Mouse (Mus musculus) T-helper 17 cell (primary cell): ENCODE results near the gene Sat2.
"Not testable (repeated sequence)": the region's sequence is repeated elsewhere in the genome, so short reads cannot be mapped to it uniquely, and the experiment has no call there.

ENCODE experiments used
- in situ Hi-C, 2 experiments: fragments of 300-600 bp; cut with MboI, MseI; formaldehyde crosslinking; loops; 1 replicate in 1 of 2; 2 replicates in 1 of 2; pipeline ENCODE4 v1.15.1; 2025; ENCODE audit warnings: high pct_unique_total_duplicates in 2 of 2

Sat2 gene

GRCm38 (mm10) chr11:69600098-69600497 lies 21.7 kb upstream of the Sat2 start:
- in situ Hi-C loops = loop anchor here in 1 of 2 experiments (10.0 kb wide), 1 partner anchor 905 kb away; the partner anchor contains the start of gene Tm4sf5

DNA sequence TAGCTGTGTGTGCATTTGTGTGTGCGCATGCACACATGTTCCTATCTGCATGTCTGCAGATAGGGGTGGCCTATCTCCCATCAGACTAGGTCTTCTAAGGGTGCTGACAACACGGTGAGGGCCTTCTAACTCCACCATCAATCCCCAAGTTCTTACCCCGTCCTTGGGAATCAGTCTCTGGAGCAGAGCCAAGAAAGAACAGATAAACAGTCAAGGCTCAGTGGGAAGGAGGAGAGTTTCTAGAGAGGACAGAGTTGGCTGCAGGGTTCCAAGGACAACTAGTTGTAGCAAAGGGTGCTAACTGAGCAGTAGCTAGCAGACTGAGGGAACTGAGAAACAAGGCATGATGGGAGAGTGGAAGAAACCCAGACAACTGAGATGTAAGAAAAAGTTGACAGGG lies 20.1 kb upstream of the Sat2 start:
- in situ Hi-C loops = loop anchor here in 1 of 2 experiments (10.0 kb wide), 1 partner anchor 903 kb away; the partner anchor contains the start of gene Tm4sf5

DNA sequence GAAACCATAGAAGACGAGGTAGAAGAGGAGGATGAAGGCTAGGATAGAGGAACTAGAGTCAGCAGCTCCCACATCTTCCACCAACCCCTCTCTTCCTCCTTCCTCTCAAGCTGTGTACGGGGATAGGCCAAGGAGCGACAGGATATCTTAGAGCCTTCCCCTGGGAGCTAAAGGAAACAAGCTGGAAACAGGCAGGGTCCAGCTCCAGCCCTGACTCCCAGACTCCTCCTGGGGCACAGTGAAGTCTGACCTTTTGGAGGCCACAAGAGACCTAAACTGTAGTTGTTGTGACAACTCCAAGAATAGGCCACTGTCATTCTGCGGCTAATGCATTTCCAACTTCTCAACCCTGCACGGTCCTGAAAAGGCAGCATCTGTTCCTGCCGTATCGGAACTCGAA lies 18.3 kb upstream of the Sat2 start:
- in situ Hi-C loops = loop anchor here in 1 of 2 experiments (10.0 kb wide), 1 partner anchor 901 kb away; the partner anchor contains the start of gene Tm4sf5

GRCm38 (mm10) chr11:69604347-69604746 lies 17.5 kb upstream of the Sat2 start:
- in situ Hi-C loops = loop anchor here in 1 of 2 experiments (10.0 kb wide), 1 partner anchor 900 kb away; the partner anchor contains the start of gene Tm4sf5

- in situ Hi-C loops = loop anchor here in 1 of 2 experiments (10.0 kb wide), 1 partner anchor 900 kb away; the partner anchor contains the start of gene Tm4sf5
Measured at GRCm38 (mm10) chr11:69604795-69605664, 16.8 kb upstream of the Sat2 start.

DNA sequence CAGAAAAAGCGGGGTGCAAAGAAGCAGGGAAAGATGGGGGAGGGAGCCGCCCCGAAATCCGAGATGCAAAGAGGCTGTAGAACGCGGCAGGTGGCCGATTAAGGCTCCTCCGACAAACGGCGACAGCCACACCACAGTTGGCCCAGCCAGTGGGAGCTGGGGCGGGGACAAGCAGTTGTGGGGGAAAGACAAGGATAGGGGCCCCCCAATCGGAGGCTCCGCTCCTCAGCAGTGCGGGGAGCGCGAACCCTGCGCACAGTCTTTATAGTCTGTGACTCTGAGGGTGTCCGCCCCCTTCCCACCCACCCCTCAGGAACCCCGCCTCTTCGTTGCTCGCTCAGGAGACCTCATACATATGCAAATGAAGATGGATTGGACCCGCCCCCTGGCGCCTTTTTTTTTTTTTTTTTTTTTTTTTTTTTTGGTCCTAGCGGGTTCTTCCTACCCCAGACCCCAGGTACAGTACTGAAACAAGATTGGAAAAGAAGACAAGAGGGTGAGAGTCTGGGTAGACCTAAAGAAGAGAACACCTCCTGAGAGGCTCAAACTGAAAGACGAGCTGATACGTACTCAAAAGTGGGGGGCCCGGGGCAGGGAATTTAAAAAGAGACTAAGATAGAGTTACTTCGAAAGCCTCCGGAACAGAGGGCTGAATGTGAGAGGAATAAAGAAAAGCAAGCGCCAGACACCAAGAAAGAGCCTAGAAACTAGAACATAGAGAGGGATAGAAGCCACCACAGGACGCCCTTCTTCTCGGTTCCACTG lies 15.9 kb upstream of the Sat2 start, which contains the start of gene Atp1b2:
Gene Atp1b2, minus strand, starts transcription at position 217 of the 765 bp plus-strand sequence.
- in situ Hi-C loops = loop anchor here in 1 of 2 experiments (10.0 kb wide), 1 partner anchor 899 kb away; the partner anchor contains the start of gene Tm4sf5

GRCm38 (mm10) chr11:69606491-69606795 lies 15.4 kb upstream of the Sat2 start:
- in situ Hi-C loops = loop anchor here in 1 of 2 experiments (10.0 kb wide), 1 partner anchor 898 kb away; the partner anchor contains the start of gene Tm4sf5

DNA sequence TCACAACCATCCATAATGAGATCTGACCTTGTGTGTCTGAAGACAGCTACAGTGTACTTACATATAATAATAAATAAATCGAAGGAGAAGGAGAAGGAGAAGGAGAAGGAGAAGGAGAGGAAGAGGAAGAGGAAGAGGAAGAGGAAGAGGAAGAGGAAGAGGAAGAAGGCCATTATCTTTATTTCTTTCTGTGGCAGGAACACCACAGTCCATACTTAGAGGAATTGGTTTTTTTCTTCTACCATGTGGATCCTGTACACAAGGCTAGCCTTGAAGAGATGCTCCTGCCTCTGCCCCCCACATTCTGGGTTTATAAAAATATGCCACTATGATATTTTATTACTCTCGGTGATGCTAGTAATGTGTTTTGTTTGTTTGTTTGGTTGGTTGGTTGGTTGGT lies 15.0 kb upstream of the Sat2 start:
- in situ Hi-C loops = loop anchor here in 1 of 2 experiments (10.0 kb wide), 1 partner anchor 898 kb away; the partner anchor contains the start of gene Tm4sf5

DNA sequence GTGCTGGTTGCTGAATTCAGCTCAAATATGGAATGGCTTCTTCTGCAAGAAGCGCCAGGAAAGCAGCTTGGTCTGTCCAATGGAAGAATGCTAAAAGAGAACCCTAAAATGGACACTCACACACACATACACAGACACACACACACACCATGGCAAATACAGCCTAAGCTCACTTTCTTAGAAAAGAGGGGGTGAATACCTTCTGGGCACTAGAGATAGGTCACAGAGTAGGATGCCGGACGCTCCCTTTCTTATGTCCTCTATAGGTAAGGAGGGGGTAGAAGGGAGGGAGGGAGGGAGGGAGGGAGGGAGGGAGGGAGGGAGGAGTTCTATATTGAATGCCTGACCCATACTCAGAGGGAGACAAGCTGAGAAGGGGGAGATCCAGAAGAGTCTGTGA lies 13.3 kb upstream of the Sat2 start:
- in situ Hi-C loops = loop anchor here in 1 of 2 experiments (10.0 kb wide), 1 partner anchor 896 kb away; the partner anchor contains the start of gene Tm4sf5

- in situ Hi-C loops = loop anchor here in 1 of 2 experiments (10.0 kb wide), 1 partner anchor 895 kb away; the partner anchor contains the start of gene Tm4sf5
Measured at GRCm38 (mm10) chr11:69609416-69609815, 12.4 kb upstream of the Sat2 start.

GRCm38 (mm10) chr11:69610899-69611298 lies 10.9 kb upstream of the Sat2 start:
- in situ Hi-C loops = no loop called here

GRCm38 (mm10) chr11:69613553-69614256 lies 8.1 kb upstream of the Sat2 start:
- in situ Hi-C loops = no loop called here

GRCm38 (mm10) chr11:69614257-69614588 lies 7.6 kb upstream of the Sat2 start:
- in situ Hi-C loops = not testable (repeated sequence)

- in situ Hi-C loops = no loop called here
Measured at GRCm38 (mm10) chr11:69616781-69617180, 5.0 kb upstream of the Sat2 start.

DNA sequence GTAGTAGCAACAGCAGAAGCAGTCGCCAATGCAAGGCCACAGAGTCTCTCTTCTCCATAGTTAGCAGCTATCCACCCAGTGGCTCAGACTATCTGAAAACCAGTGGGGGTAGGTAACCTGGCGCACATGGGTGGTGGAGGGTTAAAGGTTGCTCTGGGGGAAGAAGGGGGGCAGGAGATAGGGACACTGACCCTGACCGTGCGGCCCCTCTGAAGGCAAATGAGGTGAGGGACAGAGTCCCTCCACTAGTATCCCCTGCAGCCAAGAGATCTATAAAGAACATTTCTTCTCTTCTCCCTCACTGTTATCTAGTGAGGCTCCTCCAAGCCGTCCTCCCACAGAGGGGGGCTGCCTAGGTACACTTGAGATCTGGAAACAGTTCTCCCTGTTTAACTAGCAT lies 4.0 kb upstream of the Sat2 start, which contains the start of gene Shbg:
Gene Shbg, minus strand, starts transcription at position 101 of the 400 bp plus-strand sequence.
- in situ Hi-C loops = no loop called here

DNA sequence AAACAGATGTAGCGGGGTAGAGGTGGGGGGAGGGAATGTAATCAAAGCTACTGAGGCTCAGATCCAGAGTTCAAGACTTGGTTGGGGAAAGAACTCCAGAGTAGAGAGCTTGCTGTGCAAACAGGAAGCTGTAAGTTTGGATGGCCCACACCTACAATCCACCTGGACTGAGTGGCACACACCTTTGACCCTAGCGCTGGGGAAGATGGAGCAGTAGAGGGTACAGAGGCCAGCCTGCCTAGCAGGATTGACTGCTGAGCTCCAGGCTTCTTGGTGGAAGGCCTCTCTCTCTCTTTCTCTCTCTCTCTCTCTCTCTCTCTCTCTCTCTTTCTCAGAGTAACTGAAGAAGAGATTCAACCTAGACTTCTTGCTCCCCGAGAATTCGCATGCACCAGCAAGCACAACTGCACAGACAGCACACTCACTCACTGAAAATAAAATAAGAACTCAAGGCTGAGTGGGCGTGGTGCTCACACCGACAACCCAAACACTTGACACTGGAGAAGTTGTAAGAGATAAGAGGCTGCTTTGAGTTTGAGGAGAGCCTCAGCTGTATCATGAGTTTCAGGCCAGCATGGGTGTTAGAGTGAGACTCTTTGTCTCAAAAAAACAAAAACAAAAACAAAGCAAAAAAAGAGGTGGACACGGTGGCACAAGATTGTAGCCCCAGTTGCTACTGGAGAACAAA lies 1.3 kb upstream of the Sat2 start:
- in situ Hi-C loops = no loop called here

DNA sequence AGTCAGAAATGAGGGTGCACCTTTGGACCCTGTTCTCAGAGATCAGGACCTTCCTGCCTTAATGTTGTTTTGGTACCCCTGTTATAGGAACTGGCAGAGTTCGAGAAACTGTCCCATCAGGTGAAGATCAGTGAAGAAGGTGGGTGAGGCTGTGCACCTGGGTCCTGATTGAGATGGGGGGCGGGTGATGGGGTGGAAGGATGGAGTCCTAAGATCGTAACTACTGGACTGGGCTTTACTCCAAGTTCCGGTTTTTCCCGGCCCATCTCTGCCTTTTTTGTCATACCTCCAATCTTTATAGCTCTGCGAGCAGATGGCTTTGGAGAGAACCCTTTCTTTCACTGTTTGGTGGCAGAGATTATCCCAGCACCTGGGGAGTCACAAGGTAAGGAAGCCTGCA lies 582 bp downstream of the Sat2 start:
- in situ Hi-C loops = no loop called here

- in situ Hi-C loops = no loop called here
Measured at GRCm38 (mm10) chr11:69623006-69623405, 1.2 kb downstream of the Sat2 start.

DNA sequence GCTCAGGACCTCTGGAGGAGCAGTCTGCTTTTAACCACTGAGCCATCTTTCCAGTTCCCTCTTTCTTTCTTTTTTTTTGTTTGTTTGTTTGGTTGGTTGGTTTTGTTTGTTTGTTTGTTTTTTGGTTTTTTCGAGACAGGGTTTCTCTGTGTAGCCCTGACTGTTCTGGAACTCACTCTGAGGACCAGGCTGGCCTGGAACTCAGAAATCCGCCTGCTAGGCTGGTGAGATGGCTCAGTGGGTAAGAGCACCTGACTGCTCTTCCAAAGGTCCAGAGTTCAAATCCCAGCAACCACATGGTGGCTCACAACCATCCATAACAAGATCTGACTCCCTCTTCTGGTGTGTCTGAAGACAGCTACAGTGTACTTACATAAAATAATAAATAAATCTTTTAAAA lies 2.5 kb downstream of the Sat2 start:
- in situ Hi-C loops = not testable (repeated sequence)

DNA sequence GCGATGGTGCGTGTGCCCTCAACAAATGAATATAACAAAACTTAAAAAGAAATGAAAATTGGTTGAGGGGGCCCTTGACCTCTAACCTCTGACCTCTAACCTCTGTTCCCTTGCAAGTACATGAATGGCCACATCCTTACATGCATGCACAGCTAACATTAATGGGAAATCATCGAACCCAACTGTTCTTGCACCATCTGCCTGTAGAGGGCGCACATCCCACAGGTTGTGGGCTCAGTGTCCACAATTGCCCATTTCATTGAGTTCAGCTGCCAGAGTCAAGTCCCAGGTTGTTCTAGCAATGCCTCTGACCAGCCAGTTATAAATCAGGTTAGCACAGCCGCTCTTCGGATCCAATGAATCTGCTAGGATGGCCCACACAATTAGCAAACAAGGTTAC lies 6.5 kb downstream of the Sat2 start:
- in situ Hi-C loops = loop anchor here in 1 of 2 experiments (25.0 kb wide), 1 partner anchor 1359 kb away; the partner anchor contains the start of gene C1qbp
